Mouse (Mus musculus): Measurements from ENCODE around the gene Piezo1.

DNA sequence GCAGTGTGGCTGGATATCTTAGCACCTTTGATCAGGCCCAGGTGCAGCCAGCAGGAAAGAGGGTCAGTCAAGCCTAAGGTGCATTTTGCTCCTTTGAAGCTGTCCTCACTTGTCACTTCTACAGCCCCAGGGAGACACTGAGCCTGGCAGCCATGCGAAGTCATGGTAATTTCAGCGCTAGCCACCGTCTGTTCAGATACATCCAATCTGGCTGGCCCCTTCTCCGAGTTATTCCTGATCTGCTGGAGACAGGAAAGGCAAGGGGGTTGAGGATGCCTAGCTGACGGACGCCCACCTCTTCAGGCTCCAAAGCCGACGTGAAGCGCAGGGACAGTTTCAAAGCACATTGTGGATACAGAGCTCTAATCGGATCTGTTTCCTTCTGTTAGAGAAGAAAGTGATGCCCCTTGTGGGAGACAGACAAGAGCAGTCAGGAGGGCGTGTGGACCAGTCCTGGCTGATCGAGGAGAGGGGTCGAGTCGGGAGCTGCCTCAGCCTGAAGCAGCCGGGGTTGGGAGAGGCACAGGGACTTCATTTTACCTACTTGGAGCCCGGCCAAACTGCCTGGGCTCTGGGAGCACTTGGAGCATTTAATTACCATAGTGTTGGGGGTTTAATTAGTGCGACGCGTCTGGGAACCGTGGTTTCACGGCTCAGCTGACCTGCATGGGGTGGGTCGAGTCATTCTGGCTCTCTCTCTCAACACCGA is 27.3 kb downstream of the Piezo1 start:
- no peak for TF ChIP-seq CTCF (IDR thresholded peaks at IDR 0.05; ENCODE audit: control insufficient read depth, insufficient read depth, insufficient replicate concordance, low read depth, low read length)
- no peak for TF ChIP-seq POLR2A (IDR thresholded peaks at IDR 0.05; ENCODE audit: control insufficient read depth, low read depth, low read length)

Measured in testis, adult 2 months (tissue).